Mouse (Mus musculus) A20 (cell line): ENCODE measurements around the gene Aldh5a1.

Experiments used
- DNase-seq: peaks from one replicate; pipeline ENCODE4 v3.0.0-alpha.2; 2011; ENCODE audit warnings: low read depth, low spot score

The Aldh5a1 gene

GRCm38 (mm10) chr13:24936772-24937107, 721 bp downstream of the Aldh5a1 start:
- DNase-seq: no peak

- no peak for DNase-seq
Observed at GRCm38 (mm10) chr13:24933199-24933598, 4.3 kb downstream of the Aldh5a1 start.

GRCm38 (mm10) chr13:24930591-24930990, 6.9 kb downstream of the Aldh5a1 start:
- DNase-seq: no peak

GRCm38 (mm10) chr13:24923991-24924390, 13.5 kb downstream of the Aldh5a1 start:
- no peak for DNase-seq

- DNase-seq: no peak
Observed at GRCm38 (mm10) chr13:24921281-24921680, 16.2 kb downstream of the Aldh5a1 start.

GRCm38 (mm10) chr13:24920333-24920977, 17.0 kb downstream of the Aldh5a1 start:
- DNase-seq: peak; percentile 72

GRCm38 (mm10) chr13:24915831-24916230, 21.6 kb downstream of the Aldh5a1 start:
- no peak for DNase-seq

GRCm38 (mm10) chr13:24914915-24915314, 22.5 kb downstream of the Aldh5a1 start:
- no peak for DNase-seq

- no peak for DNase-seq
Observed at GRCm38 (mm10) chr13:24913576-24913975, 23.9 kb downstream of the Aldh5a1 start.

- peak; percentile 18 for DNase-seq
Observed at GRCm38 (mm10) chr13:24909112-24909511, 28.3 kb downstream of the Aldh5a1 start.

- DNase-seq: no peak
Observed at GRCm38 (mm10) chr13:24906831-24907570, 30.5 kb downstream of the Aldh5a1 start.

GRCm38 (mm10) chr13:24905422-24905821, 32.0 kb downstream of the Aldh5a1 start:
- DNase-seq: no peak

- DNase-seq: no peak
Observed at GRCm38 (mm10) chr13:24903412-24903811, 34.0 kb downstream of the Aldh5a1 start.

- DNase-seq: no peak
Observed at GRCm38 (mm10) chr13:24901916-24902315, 35.5 kb downstream of the Aldh5a1 start.

- DNase-seq: no peak
Observed at GRCm38 (mm10) chr13:24893880-24894279, 43.6 kb downstream of the Aldh5a1 start.

- DNase-seq: no peak
Observed at GRCm38 (mm10) chr13:24892516-24892915, 44.9 kb downstream of the Aldh5a1 start.

GRCm38 (mm10) chr13:24889554-24889953, 47.9 kb downstream of the Aldh5a1 start:
- DNase-seq: no peak

- DNase-seq: no peak
Observed at GRCm38 (mm10) chr13:24882411-24882810, 55.0 kb downstream of the Aldh5a1 start.

GRCm38 (mm10) chr13:24880704-24881103, 56.8 kb downstream of the Aldh5a1 start:
- DNase-seq: no peak

- DNase-seq: no peak
Observed at GRCm38 (mm10) chr13:24880208-24880607, 57.3 kb downstream of the Aldh5a1 start.

- DNase-seq: no peak
Observed at GRCm38 (mm10) chr13:24879359-24880040, 58.0 kb downstream of the Aldh5a1 start.

- no peak for DNase-seq
Observed at GRCm38 (mm10) chr13:24868233-24868632, 69.2 kb downstream of the Aldh5a1 start.

- no peak for DNase-seq
Observed at GRCm38 (mm10) chr13:24867789-24868188, 69.7 kb downstream of the Aldh5a1 start.
